Mouse (Mus musculus): ENCODE data around the gene Evi5. TPM values are rescaled to one million over a fixed set of nuclear protein-coding genes. Genes with fewer than 3 reads are reported as not detected.
A peak's percentile ranks its signal among the peaks of the same experiment; 100 is the strongest.

The Evi5 gene
- polyA plus RNA-seq, 1 experiment from 2014 or later = 44.2 TPM

DNA sequence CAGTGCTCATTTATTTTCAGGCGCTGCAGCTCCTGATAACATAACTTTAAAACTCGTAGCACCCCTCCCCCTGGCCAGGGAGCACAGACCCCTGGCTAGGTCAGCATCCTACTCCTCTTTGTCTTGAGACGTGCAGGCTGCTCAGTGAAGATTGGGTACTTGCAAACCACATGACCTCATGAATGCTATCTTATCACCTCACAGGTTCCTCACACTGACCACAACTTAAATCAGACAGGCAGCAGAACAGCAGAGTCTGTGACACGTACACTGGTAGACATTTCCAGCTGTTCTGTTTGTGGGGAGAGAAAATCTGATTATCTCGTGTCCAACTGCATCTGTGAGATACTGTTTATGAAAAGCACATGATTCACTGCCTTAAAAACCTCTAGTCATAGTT lies 115.8 kb downstream of the Evi5 start:
- no peak overlapping the region for H3K27ac ChIP-seq (ENCODE audit: low read depth, low read length)
- no peaks in the 10 kb centered on the region for H3K27me3 ChIP-seq (ENCODE audit: control insufficient read depth, insufficient read depth, low read length)
- H3K36me3 ChIP-seq (ENCODE audit: control insufficient read depth, insufficient read depth, low read length) = no peaks in the 10 kb centered on the region
- no peak overlapping the region for H3K4me3 ChIP-seq (ENCODE audit: low read depth, low read length)
- no peak overlapping the region for H3K9ac ChIP-seq (ENCODE audit: low read length)
- H3K4me1 ChIP-seq (ENCODE audit: control insufficient read depth, insufficient read depth, low read length) = no peaks in the 10 kb centered on the region
- H3K4me2 ChIP-seq = no peak overlapping the region
- no peak for DNase-seq (ENCODE audit: low spot score, missing footprints)
- WGBS = 68% methylated on average over 5 of the region's 5 CpGs
- H3K9me3 ChIP-seq (ENCODE audit: control insufficient read depth, low read length) = no peaks in the 10 kb centered on the region
- ATAC-seq (ENCODE audit: low FRiP score) = no peak

DNA sequence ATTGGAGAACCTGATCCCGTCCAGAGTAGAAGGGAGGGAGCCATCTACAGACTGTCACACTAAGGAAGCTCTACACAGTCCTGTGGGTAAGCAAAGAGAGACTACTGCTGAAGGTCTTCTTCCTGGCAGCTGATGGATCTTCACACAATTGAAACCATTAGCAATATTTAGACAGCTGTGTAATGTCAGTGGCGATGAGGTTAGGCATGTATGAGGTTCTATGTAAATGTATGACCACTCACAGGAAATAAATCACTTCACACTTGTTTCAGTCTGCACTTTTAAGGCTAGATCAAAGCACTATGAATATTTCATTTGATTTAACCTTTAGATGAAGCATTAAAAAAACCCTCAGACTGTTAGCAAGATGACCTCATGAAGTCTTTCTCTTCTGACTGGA lies 118.8 kb downstream of the Evi5 start:
- Histone ChIP-seq H3K9ac (ENCODE audit: low read length) (no peak overlapping the region), H3K9me3 (ENCODE audit: control insufficient read depth, low read length) (no peaks in the 10 kb centered on the region), H3K4me3 (ENCODE audit: low read depth, low read length) (no peak overlapping the region), H3K27me3 (ENCODE audit: control insufficient read depth, insufficient read depth, low read length) (no peaks in the 10 kb centered on the region), H3K27ac (ENCODE audit: low read depth, low read length) (no peak overlapping the region), H3K4me2 (no peak overlapping the region), H3K4me1 (ENCODE audit: control insufficient read depth, insufficient read depth, low read length) (no peaks in the 10 kb centered on the region), H3K36me3 (ENCODE audit: control insufficient read depth, insufficient read depth, low read length) (no peaks in the 10 kb centered on the region)
- 73% methylated on average over 2 of the region's 2 CpGs for WGBS
- ATAC-seq (ENCODE audit: low FRiP score) = no peak
- DNase-seq (ENCODE audit: low spot score, missing footprints) = no peak

DNA sequence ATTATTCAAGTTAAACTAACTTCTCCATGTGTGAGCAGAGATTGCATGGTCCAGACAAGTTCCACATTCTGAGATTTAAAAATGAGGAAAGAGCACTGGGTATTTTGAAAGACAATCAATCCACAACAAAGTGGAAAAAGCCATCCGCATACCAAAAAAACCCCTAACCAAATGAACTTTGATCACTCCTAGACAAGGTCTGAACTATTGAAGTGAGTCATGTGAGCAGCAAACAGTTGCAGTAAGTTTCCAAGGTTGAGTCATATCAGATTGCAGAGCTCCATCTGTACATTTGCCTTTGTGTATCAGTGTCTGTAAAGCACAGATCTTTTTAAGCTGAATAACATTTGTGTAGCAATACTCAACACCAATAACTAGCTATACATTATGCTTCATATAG lies 120.2 kb downstream of the Evi5 start:
- no peaks in the 10 kb centered on the region for H3K9me3 ChIP-seq (ENCODE audit: control insufficient read depth, low read length)
- no peak overlapping the region for H3K4me3 ChIP-seq (ENCODE audit: low read depth, low read length)
- 94% methylated on average over 1 of the region's 1 CpGs for WGBS
- H3K4me2 ChIP-seq = no peak overlapping the region
- H3K27ac ChIP-seq (ENCODE audit: low read depth, low read length) = no peak overlapping the region
- no peak overlapping the region for H3K9ac ChIP-seq (ENCODE audit: low read length)
- no peaks in the 10 kb centered on the region for H3K4me1 ChIP-seq (ENCODE audit: control insufficient read depth, insufficient read depth, low read length)
- DNase-seq (ENCODE audit: low spot score, missing footprints) (no peak), ATAC-seq (ENCODE audit: low FRiP score) (no peak)
- no peaks in the 10 kb centered on the region for H3K36me3 ChIP-seq (ENCODE audit: control insufficient read depth, insufficient read depth, low read length)
- H3K27me3 ChIP-seq (ENCODE audit: control insufficient read depth, insufficient read depth, low read length) = no peaks in the 10 kb centered on the region

DNA sequence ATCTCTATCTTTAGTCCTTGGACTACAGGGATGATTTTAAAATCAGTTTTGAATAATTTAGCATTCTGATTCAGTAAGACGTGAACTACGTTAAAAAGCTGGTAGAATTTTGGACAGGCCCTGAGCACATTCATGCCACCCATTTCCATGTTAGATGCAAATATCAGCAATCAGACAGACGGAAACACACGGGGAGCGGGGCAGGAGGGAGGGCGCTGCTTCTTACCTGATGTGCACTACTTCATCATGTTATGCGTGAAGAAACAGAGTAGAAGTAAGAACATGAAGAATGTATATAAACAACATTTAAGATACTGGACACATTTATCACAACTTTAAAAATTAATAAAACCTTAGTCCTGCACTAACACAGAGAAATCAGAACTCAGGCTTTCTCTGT lies 121.3 kb downstream of the Evi5 start:
- Histone ChIP-seq H3K9ac (ENCODE audit: low read length) (no peak overlapping the region), H3K9me3 (ENCODE audit: control insufficient read depth, low read length) (no peaks in the 10 kb centered on the region), H3K4me2 (no peak overlapping the region), H3K4me1 (ENCODE audit: control insufficient read depth, insufficient read depth, low read length) (no peaks in the 10 kb centered on the region), H3K4me3 (ENCODE audit: low read depth, low read length) (no peak overlapping the region), H3K27ac (ENCODE audit: low read depth, low read length) (no peak overlapping the region), H3K27me3 (ENCODE audit: control insufficient read depth, insufficient read depth, low read length) (no peaks in the 10 kb centered on the region), H3K36me3 (ENCODE audit: control insufficient read depth, insufficient read depth, low read length) (no peaks in the 10 kb centered on the region)
- no peak for ATAC-seq (ENCODE audit: low FRiP score)
- 97% methylated on average over 7 of the region's 7 CpGs for WGBS
- DNase-seq (ENCODE audit: low spot score, missing footprints) = no peak

DNA sequence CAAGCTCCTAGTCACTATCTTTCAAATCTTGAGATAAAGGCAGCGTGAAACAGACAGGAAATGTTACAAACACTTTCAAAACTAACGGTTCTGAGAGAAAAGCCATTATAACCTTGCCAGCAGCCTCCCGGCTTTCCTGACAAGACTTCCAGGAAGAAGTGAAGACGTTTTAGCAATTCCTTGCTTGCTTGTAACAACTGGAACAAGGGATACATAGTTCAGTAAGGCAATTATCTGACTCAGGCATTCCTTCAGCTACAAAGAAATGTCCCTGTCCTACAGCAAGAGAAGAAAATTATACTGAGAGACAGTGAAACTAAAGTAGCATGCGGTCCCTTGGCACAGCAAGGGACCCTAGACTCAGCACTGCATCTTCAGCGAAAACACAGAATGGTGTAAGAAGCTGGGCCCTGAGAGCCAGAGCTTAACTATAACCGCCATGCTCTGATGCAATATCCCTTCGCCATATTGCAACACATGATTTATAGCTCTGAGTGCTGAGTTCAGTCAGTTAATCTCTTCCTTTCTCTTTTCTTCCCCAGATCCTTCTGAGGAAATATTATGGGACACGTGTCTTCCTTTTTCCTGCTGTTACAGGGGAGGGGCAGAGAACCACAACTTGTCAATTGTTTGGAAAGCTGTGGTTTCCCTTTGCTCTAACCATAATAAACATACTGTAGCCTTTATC lies 125.5 kb downstream of the Evi5 start:
- H3K27me3 ChIP-seq (ENCODE audit: control insufficient read depth, insufficient read depth, low read length) = no peaks in the 10 kb centered on the region
- no peak for ATAC-seq (ENCODE audit: low FRiP score)
- no peaks in the 10 kb centered on the region for H3K36me3 ChIP-seq (ENCODE audit: control insufficient read depth, insufficient read depth, low read length)
- no peak overlapping the region for H3K27ac ChIP-seq (ENCODE audit: low read depth, low read length)
- H3K4me3 ChIP-seq (ENCODE audit: low read depth, low read length) = no peak overlapping the region
- H3K9ac ChIP-seq (ENCODE audit: low read length) = no peak overlapping the region
- peak; percentile 54 for DNase-seq (ENCODE audit: low spot score, missing footprints)
- no peaks in the 10 kb centered on the region for H3K4me1 ChIP-seq (ENCODE audit: control insufficient read depth, insufficient read depth, low read length)
- no peak overlapping the region for H3K4me2 ChIP-seq
- no peaks in the 10 kb centered on the region for H3K9me3 ChIP-seq (ENCODE audit: control insufficient read depth, low read length)
- WGBS = 81% methylated on average over 9 of the region's 9 CpGs

DNA sequence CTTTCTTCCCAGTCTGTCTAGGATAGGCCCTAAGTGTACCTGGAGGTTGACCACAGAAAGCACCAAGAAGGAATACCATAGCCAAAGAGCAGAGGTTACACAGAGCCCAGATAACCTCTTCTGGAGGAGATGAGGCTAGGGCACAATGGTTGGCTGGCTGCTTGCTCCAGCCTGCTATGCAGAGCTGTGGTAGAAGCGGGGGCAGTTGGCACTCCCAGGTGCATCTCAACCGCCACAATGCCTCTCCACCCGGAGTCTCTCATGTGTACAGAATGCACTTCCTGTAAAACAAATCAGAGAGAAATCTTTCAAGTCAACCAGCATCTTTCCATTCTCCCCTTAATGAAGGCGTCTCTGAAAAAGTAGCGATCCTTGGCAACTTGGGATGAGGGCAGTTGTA lies 135.9 kb downstream of the Evi5 start:
- no peak overlapping the region for H3K4me3 ChIP-seq (ENCODE audit: low read depth, low read length)
- H3K4me1 ChIP-seq (ENCODE audit: control insufficient read depth, insufficient read depth, low read length) = no peaks in the 10 kb centered on the region
- no peak overlapping the region for H3K4me2 ChIP-seq
- no peaks in the 10 kb centered on the region for H3K9me3 ChIP-seq (ENCODE audit: control insufficient read depth, low read length)
- no peak overlapping the region for H3K9ac ChIP-seq (ENCODE audit: low read length)
- WGBS = 92% methylated on average over 5 of the region's 5 CpGs
- H3K27me3 ChIP-seq (ENCODE audit: control insufficient read depth, insufficient read depth, low read length) = no peaks in the 10 kb centered on the region
- ATAC-seq (ENCODE audit: low FRiP score) (no peak), DNase-seq (ENCODE audit: low spot score, missing footprints) (no peak)
- no peaks in the 10 kb centered on the region for H3K36me3 ChIP-seq (ENCODE audit: control insufficient read depth, insufficient read depth, low read length)
- no peak overlapping the region for H3K27ac ChIP-seq (ENCODE audit: low read depth, low read length)

DNA sequence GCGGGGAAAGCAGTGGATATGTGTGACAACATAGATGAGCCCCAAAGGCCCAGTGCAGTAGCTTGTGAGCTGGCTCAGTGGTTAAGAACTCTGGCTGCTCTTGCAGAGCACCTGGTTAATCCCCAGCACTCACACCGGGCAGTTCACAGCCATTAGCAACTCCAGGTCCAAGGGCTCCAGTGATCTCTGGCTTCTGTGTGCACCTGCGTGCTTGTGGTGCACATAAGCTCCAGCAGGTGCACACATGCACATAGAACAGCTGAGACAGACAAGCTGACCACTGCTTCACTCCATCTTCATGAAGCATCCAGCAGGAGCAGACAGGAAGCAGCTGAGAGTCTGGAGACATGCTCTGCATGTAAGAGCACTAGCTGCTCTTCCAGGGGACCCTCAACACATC lies 136.6 kb downstream of the Evi5 start:
- H3K27ac ChIP-seq (ENCODE audit: low read depth, low read length) = no peak overlapping the region
- no peaks in the 10 kb centered on the region for H3K36me3 ChIP-seq (ENCODE audit: control insufficient read depth, insufficient read depth, low read length)
- DNase-seq (ENCODE audit: low spot score, missing footprints) (no peak), ATAC-seq (ENCODE audit: low FRiP score) (no peak)
- no peak overlapping the region for H3K4me3 ChIP-seq (ENCODE audit: low read depth, low read length)
- H3K4me1 ChIP-seq (ENCODE audit: control insufficient read depth, insufficient read depth, low read length) = no peaks in the 10 kb centered on the region
- 78% methylated on average over 3 of the region's 3 CpGs for WGBS
- no peak overlapping the region for H3K9ac ChIP-seq (ENCODE audit: low read length)
- H3K9me3 ChIP-seq (ENCODE audit: control insufficient read depth, low read length) = no peaks in the 10 kb centered on the region
- H3K27me3 ChIP-seq (ENCODE audit: control insufficient read depth, insufficient read depth, low read length) = no peaks in the 10 kb centered on the region
- no peak overlapping the region for H3K4me2 ChIP-seq

DNA sequence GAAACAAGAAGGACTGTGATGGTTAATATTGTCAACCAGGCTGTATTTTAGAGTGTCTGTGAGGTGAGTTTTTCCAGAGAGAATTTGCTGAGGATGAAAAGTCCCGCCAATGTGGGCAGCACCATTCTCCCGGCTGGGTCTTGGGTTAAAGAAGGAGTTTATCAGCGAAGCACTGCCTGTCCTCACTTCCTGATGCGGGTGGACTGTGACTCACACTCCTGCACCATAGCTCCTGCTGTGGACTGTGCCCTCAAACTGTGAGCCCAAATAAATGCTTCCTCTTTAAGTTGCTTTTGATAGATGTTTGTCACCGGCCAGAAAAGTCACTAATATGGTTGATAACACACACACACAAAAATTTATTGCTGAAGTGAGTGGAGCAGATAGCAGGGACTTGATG lies 138.7 kb downstream of the Evi5 start:
- H3K9me3 ChIP-seq (ENCODE audit: control insufficient read depth, low read length) = no peaks in the 10 kb centered on the region
- H3K4me1 ChIP-seq (ENCODE audit: control insufficient read depth, insufficient read depth, low read length) = no peaks in the 10 kb centered on the region
- WGBS = 90% methylated on average over 5 of the region's 5 CpGs
- DNase-seq (ENCODE audit: low spot score, missing footprints) (no peak), ATAC-seq (ENCODE audit: low FRiP score) (no peak)
- H3K36me3 ChIP-seq (ENCODE audit: control insufficient read depth, insufficient read depth, low read length) = no peaks in the 10 kb centered on the region
- H3K27ac ChIP-seq (ENCODE audit: low read depth, low read length) = no peak overlapping the region
- no peaks in the 10 kb centered on the region for H3K27me3 ChIP-seq (ENCODE audit: control insufficient read depth, insufficient read depth, low read length)
- H3K4me2 ChIP-seq = no peak overlapping the region
- no peak overlapping the region for H3K9ac ChIP-seq (ENCODE audit: low read length)
- H3K4me3 ChIP-seq (ENCODE audit: low read depth, low read length) = no peak overlapping the region

DNA sequence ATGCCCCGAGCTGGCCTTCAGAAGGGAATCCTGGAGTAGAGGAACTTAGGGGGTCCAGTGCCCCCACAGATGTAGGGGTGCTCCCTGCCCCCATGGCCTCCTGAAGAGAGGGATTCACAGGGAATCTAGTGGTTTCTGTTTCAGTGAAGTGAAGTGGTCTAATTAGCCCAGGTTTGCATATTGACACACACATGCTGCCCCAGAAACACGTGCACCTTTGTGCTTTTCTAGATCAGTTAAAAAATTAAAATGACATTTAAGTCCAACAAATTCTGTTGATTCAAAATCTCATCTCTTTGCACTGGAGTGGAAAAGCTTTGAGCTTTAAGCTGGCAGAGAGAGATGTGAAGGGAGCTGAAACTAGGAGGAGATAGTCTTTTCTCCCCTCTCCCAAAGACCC lies 143.1 kb downstream of the Evi5 start:
- Histone ChIP-seq H3K4me1 (ENCODE audit: control insufficient read depth, insufficient read depth, low read length) (peaks cover 2% of the 10 kb centered on the region; the same call in 1 of the 2 replicates), H3K4me2 (no peak overlapping the region), H3K4me3 (ENCODE audit: low read depth, low read length) (no peak overlapping the region), H3K9ac (ENCODE audit: low read length) (no peak overlapping the region), H3K27me3 (ENCODE audit: control insufficient read depth, insufficient read depth, low read length) (peaks cover 21% of the 10 kb centered on the region), H3K9me3 (ENCODE audit: control insufficient read depth, low read length) (no peaks in the 10 kb centered on the region), H3K27ac (ENCODE audit: low read depth, low read length) (no peak overlapping the region), H3K36me3 (ENCODE audit: control insufficient read depth, insufficient read depth, low read length) (no peaks in the 10 kb centered on the region)
- WGBS = 41% methylated on average over 2 of the region's 2 CpGs
- no peak for ATAC-seq (ENCODE audit: low FRiP score)
- no peak for DNase-seq (ENCODE audit: low spot score, missing footprints)
